Mouse (Mus musculus) stomach, adult 2 months (tissue): ENCODE results near the gene Anxa10. TPM values are rescaled to one million over a fixed set of nuclear protein-coding genes. Genes with fewer than 3 reads are reported as not detected.

Source experiments
- polyA plus RNA-seq: library from polyadenylated mRNA; depleted of rRNA; stranded (reverse); fragments of >200 nt; gene quantifications from 2 replicates; pipeline ENCODE4 v1.2.3, GENCODE M21; 2012; rRNA removed

Gene Anxa10
- polyA plus RNA-seq, result 95.6 and 122 TPM in 2 replicates

DNA sequence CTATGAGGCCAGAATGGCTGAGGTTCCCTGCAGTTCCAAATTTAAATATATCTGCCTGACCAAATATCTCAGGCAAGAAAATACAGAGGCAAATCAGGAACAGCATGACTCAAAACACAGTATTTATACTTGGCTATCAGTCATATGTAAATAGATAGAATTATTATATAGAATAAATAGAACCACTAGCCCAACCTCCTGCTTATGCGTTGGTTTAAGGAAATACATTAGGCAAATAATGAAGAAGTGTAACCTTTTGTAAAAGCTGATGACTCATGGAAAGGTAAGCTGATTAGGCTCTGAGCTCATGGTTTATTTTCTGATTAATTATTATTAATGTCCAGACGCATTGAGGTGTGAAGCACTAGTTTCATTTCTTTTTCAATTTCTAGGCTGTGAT is at the start of gene Anxa10:
Anxa10 (minus strand) TSS at position 53 of the 400 bp plus-strand sequence.

Other genes starting within 250 kb of the Anxa10 start
- gene Palld, start 220.5 kb downstream of the Anxa10 start, polyA plus RNA-seq, result 37.7 and 63.8 TPM in 2 replicates
- gene Ddx60, start 195.1 kb downstream of the Anxa10 start, polyA plus RNA-seq, result 0.08 and 0.14 TPM in 2 replicates